Mouse (Mus musculus): ENCODE measurements around the gene Snapc2. TPM values are rescaled to one million over a fixed set of nuclear protein-coding genes. Genes with fewer than 3 reads are reported as not detected.

Gene Snapc2
- 7.1 TPM for polyA plus RNA-seq (2015; fragmentation: Illumina TruSeq; extraction: RNeasy Lipid Tissue Mini Kit (QIAGEN cat#74804); ENCODE audit: insufficient read depth, low read depth, low replicate concordance)

GRCm38 (mm10) chr8:4252934-4253841, at the start of gene Snapc2:
Snapc2 (plus strand) TSS chr8:4253080.

GRCm38 (mm10) chr8:4216791-4217621, 35.9 kb upstream of the Snapc2 start, which contains the start of gene Prr36:
Prr36 (minus strand) TSS chr8:4217459.

GRCm38 (mm10) chr8:4226739-4227347, 26.0 kb upstream of the Snapc2 start, which contains the start of gene Lrrc8e:
Lrrc8e (plus strand) TSS chr8:4226827.

GRCm38 (mm10) chr8:4238434-4239192, 14.3 kb upstream of the Snapc2 start, which contains the start of the genes Map2k7 and Gm49320:
Map2k7 (plus strand) TSS chr8:4238740.
Gm49320 (plus strand) TSS chr8:4238865.

GRCm38 (mm10) chr8:4247951-4248540, 4.8 kb upstream of the Snapc2 start, which contains the start of gene Tgfbr3l:
Tgfbr3l (plus strand) TSS chr8:4248214.

GRCm38 (mm10) chr8:4259125-4259804, 6.4 kb downstream of the Snapc2 start, which contains the start of gene Ctxn1:
Ctxn1 (minus strand) TSS chr8:4259274.

GRCm38 (mm10) chr8:4275275-4276110, 22.6 kb downstream of the Snapc2 start, which contains the start of gene Timm44:
Timm44 (minus strand) TSS chr8:4275913.

Other genes starting within 250 kb of the Snapc2 start
- gene Cd209f, start 147.2 kb upstream of the Snapc2 start, polyA plus RNA-seq (2015; fragmentation: Illumina TruSeq; extraction: RNeasy Lipid Tissue Mini Kit (QIAGEN cat#74804); ENCODE audit: insufficient read depth, low read depth, low replicate concordance), result 7.1 TPM
- gene Cd209g, start 119.0 kb upstream of the Snapc2 start, polyA plus RNA-seq (2015; fragmentation: Illumina TruSeq; extraction: RNeasy Lipid Tissue Mini Kit (QIAGEN cat#74804); ENCODE audit: insufficient read depth, low read depth, low replicate concordance), result 3.0 TPM
- 5.1 TPM for gene Evi5l, start 86.5 kb upstream of the Snapc2 start, polyA plus RNA-seq (2015; fragmentation: Illumina TruSeq; extraction: RNeasy Lipid Tissue Mini Kit (QIAGEN cat#74804); ENCODE audit: insufficient read depth, low read depth, low replicate concordance)
- gene Prr36, start 35.6 kb upstream of the Snapc2 start, polyA plus RNA-seq (2015; fragmentation: Illumina TruSeq; extraction: RNeasy Lipid Tissue Mini Kit (QIAGEN cat#74804); ENCODE audit: insufficient read depth, low read depth, low replicate concordance), result 0.17 TPM
- gene Lrrc8e, start 26.3 kb upstream of the Snapc2 start, polyA plus RNA-seq (2015; fragmentation: Illumina TruSeq; extraction: RNeasy Lipid Tissue Mini Kit (QIAGEN cat#74804); ENCODE audit: insufficient read depth, low read depth, low replicate concordance), result 0.74 TPM
- 22.8 TPM for gene Map2k7, start 14.3 kb upstream of the Snapc2 start, polyA plus RNA-seq (2015; fragmentation: Illumina TruSeq; extraction: RNeasy Lipid Tissue Mini Kit (QIAGEN cat#74804); ENCODE audit: insufficient read depth, low read depth, low replicate concordance)
- gene Gm49320, start 14.2 kb upstream of the Snapc2 start, polyA plus RNA-seq (2015; fragmentation: Illumina TruSeq; extraction: RNeasy Lipid Tissue Mini Kit (QIAGEN cat#74804); ENCODE audit: insufficient read depth, low read depth, low replicate concordance), result not detected
- 6.2 TPM for gene Tgfbr3l, start 4.9 kb upstream of the Snapc2 start, polyA plus RNA-seq (2015; fragmentation: Illumina TruSeq; extraction: RNeasy Lipid Tissue Mini Kit (QIAGEN cat#74804); ENCODE audit: insufficient read depth, low read depth, low replicate concordance)
- gene Ctxn1, start 6.2 kb downstream of the Snapc2 start, polyA plus RNA-seq (2015; fragmentation: Illumina TruSeq; extraction: RNeasy Lipid Tissue Mini Kit (QIAGEN cat#74804); ENCODE audit: insufficient read depth, low read depth, low replicate concordance), result 3.6 TPM
- 25.4 TPM for gene Timm44, start 22.8 kb downstream of the Snapc2 start, polyA plus RNA-seq (2015; fragmentation: Illumina TruSeq; extraction: RNeasy Lipid Tissue Mini Kit (QIAGEN cat#74804); ENCODE audit: insufficient read depth, low read depth, low replicate concordance)
- gene Ccl25, start 72.1 kb downstream of the Snapc2 start, polyA plus RNA-seq (2015; fragmentation: Illumina TruSeq; extraction: RNeasy Lipid Tissue Mini Kit (QIAGEN cat#74804); ENCODE audit: insufficient read depth, low read depth, low replicate concordance), result 7.7 TPM
- gene Elavl1, start 72.3 kb downstream of the Snapc2 start, polyA plus RNA-seq (2015; fragmentation: Illumina TruSeq; extraction: RNeasy Lipid Tissue Mini Kit (QIAGEN cat#74804); ENCODE audit: insufficient read depth, low read depth, low replicate concordance), result 8.1 TPM
- gene Cers4, start 239.9 kb downstream of the Snapc2 start, polyA plus RNA-seq (2015; fragmentation: Illumina TruSeq; extraction: RNeasy Lipid Tissue Mini Kit (QIAGEN cat#74804); ENCODE audit: insufficient read depth, low read depth, low replicate concordance), result 13.0 TPM

Data from pancreas, adult 10 weeks (tissue).